Mouse (Mus musculus): ENCODE measurements at regions not wholly inside any gene's neighbourhood (a gene's known extent, or its start where the extent isn't known, plus 50 kb on each side); places are given as distances from the start of the nearest gene placed in this dataset.

- intact Hi-C loops (cut with DNase I): no loop called here
- DNase-seq (ENCODE audit: low spot score in 2 of 2): no peak
These were observed 181.4 kb upstream of the Adgrl2 start for GRCm38 (mm10) chr3:149171766-149172165.

- DNase-seq (ENCODE audit: low spot score in 2 of 2): no peak
- intact Hi-C loops (cut with DNase I): no loop called here
These were observed 179.8 kb upstream of the Adgrl2 start for GRCm38 (mm10) chr3:149170191-149170590.

GRCm38 (mm10) chr3:149169442-149169841, 179.1 kb upstream of the Adgrl2 start:
- no peak for DNase-seq (ENCODE audit: low spot score in 2 of 2)
- intact Hi-C loops (cut with DNase I): no loop called here

GRCm38 (mm10) chr3:149167997-149168396, 177.6 kb upstream of the Adgrl2 start:
- no peak for DNase-seq (ENCODE audit: low spot score in 2 of 2)
- intact Hi-C loops (cut with DNase I): no loop called here

- DNase-seq (ENCODE audit: low spot score in 2 of 2): no peak
- intact Hi-C loops (cut with DNase I): no loop called here
These were observed 174.4 kb upstream of the Adgrl2 start for GRCm38 (mm10) chr3:149164804-149165203.

GRCm38 (mm10) chr3:149163591-149163990, 173.2 kb upstream of the Adgrl2 start:
- intact Hi-C loops (cut with DNase I): no loop called here
- no peak for DNase-seq (ENCODE audit: low spot score in 2 of 2)

- DNase-seq (ENCODE audit: low spot score in 2 of 2): no peak
- intact Hi-C loops (cut with DNase I): no loop called here
These were observed 170.5 kb upstream of the Adgrl2 start for GRCm38 (mm10) chr3:149160833-149161232.

- intact Hi-C loops (cut with DNase I): no loop called here
These were observed 167.0 kb upstream of the Adgrl2 start for GRCm38 (mm10) chr3:149157381-149157780.

GRCm38 (mm10) chr3:149152312-149152711, 162.0 kb upstream of the Adgrl2 start:
- DNase-seq (ENCODE audit: low spot score in 2 of 2): no peak
- intact Hi-C loops (cut with DNase I): no loop called here

More at GRCm38 (mm10) chr3:149157381-149157780, 167.0 kb upstream of the Adgrl2 start:
- no peak for DNase-seq (ENCODE audit: low spot score in 2 of 2)

GRCm38 (mm10) chr3:149150796-149151195, 160.4 kb upstream of the Adgrl2 start:
- DNase-seq (ENCODE audit: low spot score in 2 of 2): no peak
- intact Hi-C loops (cut with DNase I): no loop called here

- no peak for DNase-seq (ENCODE audit: low spot score in 2 of 2)
- intact Hi-C loops (cut with DNase I): no loop called here
These were observed 158.3 kb upstream of the Adgrl2 start for GRCm38 (mm10) chr3:149148608-149149007.

- intact Hi-C loops (cut with DNase I): no loop called here
- no peak for DNase-seq (ENCODE audit: low spot score in 2 of 2)
These were observed 157.6 kb upstream of the Adgrl2 start for GRCm38 (mm10) chr3:149147916-149148315.

- intact Hi-C loops (cut with DNase I): no loop called here
- no peak for DNase-seq (ENCODE audit: low spot score in 2 of 2)
These were observed 156.3 kb upstream of the Adgrl2 start for GRCm38 (mm10) chr3:149146673-149147072.

GRCm38 (mm10) chr3:149140461-149140860, 150.1 kb upstream of the Adgrl2 start:
- intact Hi-C loops (cut with DNase I): no loop called here
- no peak for DNase-seq (ENCODE audit: low spot score in 2 of 2)

GRCm38 (mm10) chr3:149134028-149134938, 143.9 kb upstream of the Adgrl2 start:
- intact Hi-C loops (cut with DNase I): no loop called here
- DNase-seq (ENCODE audit: low spot score in 2 of 2): no peak

GRCm38 (mm10) chr3:149118806-149119205, 128.5 kb upstream of the Adgrl2 start:
- intact Hi-C loops (cut with DNase I): no loop called here
- DNase-seq (ENCODE audit: low spot score in 2 of 2): no peak

- no peak for DNase-seq (ENCODE audit: low spot score in 2 of 2)
- intact Hi-C loops (cut with DNase I): no loop called here
These were observed 127.3 kb upstream of the Adgrl2 start for GRCm38 (mm10) chr3:149117684-149118056.

- DNase-seq (ENCODE audit: low spot score in 2 of 2): no peak
These were observed 126.8 kb upstream of the Adgrl2 start for GRCm38 (mm10) chr3:149117018-149117683.

GRCm38 (mm10) chr3:149116604-149117003, 126.2 kb upstream of the Adgrl2 start:
- DNase-seq (ENCODE audit: low spot score in 2 of 2): no peak
- intact Hi-C loops (cut with DNase I): no loop called here

More at GRCm38 (mm10) chr3:149117018-149117683, 126.8 kb upstream of the Adgrl2 start:
- intact Hi-C loops (cut with DNase I): no loop called here

GRCm38 (mm10) chr3:149115901-149116300, 125.5 kb upstream of the Adgrl2 start:
- intact Hi-C loops (cut with DNase I): no loop called here
- DNase-seq (ENCODE audit: low spot score in 2 of 2): no peak

- intact Hi-C loops (cut with DNase I): no loop called here
- no peak for DNase-seq (ENCODE audit: low spot score in 2 of 2)
These were observed 122.5 kb upstream of the Adgrl2 start for GRCm38 (mm10) chr3:149112878-149113277.
